Mouse (Mus musculus): ENCODE results near the gene Ankrd33. TPM values are rescaled to one million over a fixed set of nuclear protein-coding genes. Genes with fewer than 3 reads are reported as not detected.

The Ankrd33 gene
- polyA plus RNA-seq, 1 experiment from 2014 or later: not detected

GRCm38 (mm10) chr15:101132041-101132440 is 16.5 kb downstream of the Ankrd33 start:
- H3K27me3 ChIP-seq (ENCODE audit: insufficient read depth, low read length): peaks cover 10% of the 10 kb centered on the region; the same call in 1 of the 2 replicates
- H3K36me3 ChIP-seq (ENCODE audit: insufficient read depth): peaks cover 7% of the 10 kb centered on the region; the same call in 1 of the 2 replicates
- TF ChIP-seq CTCF (IDR thresholded peaks at IDR 0.05; ENCODE audit: low read depth): no peak
- peak overlapping the region; percentile 62 for H3K27ac ChIP-seq (ENCODE audit: low read depth)
- DNase-seq (peak; percentile 51), ATAC-seq (ENCODE audit: insufficient read depth) (no peak)
- H3K9me3 ChIP-seq (ENCODE audit: low read depth, low read length): no peaks in the 10 kb centered on the region
- peak overlapping the region; percentile 43 for H3K4me2 ChIP-seq
- 56% methylated on average over 6 of the region's 6 CpGs for WGBS
- H3K4me1 ChIP-seq (ENCODE audit: insufficient read depth): peaks cover 32% of the 10 kb centered on the region; the same call in 1 of the 2 replicates
- no peak overlapping the region for H3K4me3 ChIP-seq (ENCODE audit: low read depth, low read length)
- H3K9ac ChIP-seq: no peak overlapping the region

GRCm38 (mm10) chr15:101132761-101133160 is 17.2 kb downstream of the Ankrd33 start:
- ATAC-seq (ENCODE audit: insufficient read depth): no peak
- Histone ChIP-seq H3K9me3 (ENCODE audit: low read depth, low read length) (no peaks in the 10 kb centered on the region), H3K4me1 (ENCODE audit: insufficient read depth) (peaks cover 32% of the 10 kb centered on the region; the same call in 1 of the 2 replicates), H3K4me3 (ENCODE audit: low read depth, low read length) (no peak overlapping the region), H3K9ac (no peak overlapping the region), H3K27me3 (ENCODE audit: insufficient read depth, low read length) (peaks cover 10% of the 10 kb centered on the region; the same call in 1 of the 2 replicates), H3K4me2 (no peak overlapping the region; the same call in 1 of the 2 replicates), H3K36me3 (ENCODE audit: insufficient read depth) (peaks cover 8% of the 10 kb centered on the region; the same call in 1 of the 2 replicates), H3K27ac (ENCODE audit: low read depth) (peak overlapping the region; percentile 62; the same call in 1 of the 2 replicates)
- no peak for DNase-seq
- TF ChIP-seq CTCF (IDR thresholded peaks at IDR 0.05; ENCODE audit: low read depth): no peak
- WGBS: 68% methylated on average over 6 of the region's 6 CpGs

GRCm38 (mm10) chr15:101133993-101134704 is 18.6 kb downstream of the Ankrd33 start:
- WGBS: 14% methylated on average over 15 of the region's 15 CpGs
- no peak for TF ChIP-seq CTCF (IDR thresholded peaks at IDR 0.05; ENCODE audit: low read depth)
- H3K9me3 ChIP-seq (ENCODE audit: low read depth, low read length): no peaks in the 10 kb centered on the region
- peak overlapping the region; percentile 33 for H3K4me3 ChIP-seq (ENCODE audit: low read depth, low read length)
- peak overlapping the region; percentile 41; the same call in 1 of the 2 replicates for H3K9ac ChIP-seq
- peak overlapping the region; percentile 52 for H3K4me2 ChIP-seq
- peaks cover 13% of the 10 kb centered on the region; the same call in 1 of the 2 replicates for H3K36me3 ChIP-seq (ENCODE audit: insufficient read depth)
- H3K27ac ChIP-seq (ENCODE audit: low read depth): peak overlapping the region; percentile 89
- ATAC-seq (ENCODE audit: insufficient read depth) (peak; percentile 80), DNase-seq (peak; percentile 84)
- H3K4me1 ChIP-seq (ENCODE audit: insufficient read depth): peaks cover 33% of the 10 kb centered on the region
- H3K27me3 ChIP-seq (ENCODE audit: insufficient read depth, low read length): peaks cover 7% of the 10 kb centered on the region; the same call in 1 of the 2 replicates

- H3K36me3 ChIP-seq (ENCODE audit: insufficient read depth): peaks cover 13% of the 10 kb centered on the region; the same call in 1 of the 2 replicates
- no peak for TF ChIP-seq CTCF (IDR thresholded peaks at IDR 0.05; ENCODE audit: low read depth)
- H3K9me3 ChIP-seq (ENCODE audit: low read depth, low read length): no peaks in the 10 kb centered on the region
- no peak for DNase-seq
- ATAC-seq (ENCODE audit: insufficient read depth): no peak
- no peaks in the 10 kb centered on the region for H3K27me3 ChIP-seq (ENCODE audit: insufficient read depth, low read length)
- H3K4me2 ChIP-seq: peak overlapping the region; percentile 52
- H3K4me1 ChIP-seq (ENCODE audit: insufficient read depth): peaks cover 41% of the 10 kb centered on the region
- peak overlapping the region; percentile 41 for H3K9ac ChIP-seq
- H3K27ac ChIP-seq (ENCODE audit: low read depth): peak overlapping the region; percentile 89; the same call in 1 of the 2 replicates
- H3K4me3 ChIP-seq (ENCODE audit: low read depth, low read length): peak overlapping the region; percentile 33
- 37% methylated on average over 8 of the region's 8 CpGs for WGBS
These were observed 19.9 kb downstream of the Ankrd33 start for GRCm38 (mm10) chr15:101135405-101135804.

- DNase-seq (no peak), ATAC-seq (ENCODE audit: insufficient read depth) (no peak)
- WGBS: 80% methylated on average over 11 of the region's 11 CpGs
- Histone ChIP-seq H3K27ac (ENCODE audit: low read depth) (no peak overlapping the region), H3K9me3 (ENCODE audit: low read depth, low read length) (no peaks in the 10 kb centered on the region), H3K4me2 (0 out of 2 replicates have a peak overlapping the region, but pooled peaks have one; percentile 2), H3K27me3 (ENCODE audit: insufficient read depth, low read length) (no peaks in the 10 kb centered on the region), H3K4me3 (ENCODE audit: low read depth, low read length) (no peak overlapping the region), H3K4me1 (ENCODE audit: insufficient read depth) (peaks cover 34% of the 10 kb centered on the region), H3K9ac (no peak overlapping the region), H3K36me3 (ENCODE audit: insufficient read depth) (peaks cover 13% of the 10 kb centered on the region; the same call in 1 of the 2 replicates)
- TF ChIP-seq CTCF (IDR thresholded peaks at IDR 0.05; ENCODE audit: low read depth): no peak
These were observed 21.9 kb downstream of the Ankrd33 start for GRCm38 (mm10) chr15:101137455-101137854.

- Histone ChIP-seq H3K4me3 (ENCODE audit: low read depth, low read length) (no peak overlapping the region), H3K4me1 (ENCODE audit: insufficient read depth) (peaks cover 32% of the 10 kb centered on the region), H3K27me3 (ENCODE audit: insufficient read depth, low read length) (no peaks in the 10 kb centered on the region), H3K9me3 (ENCODE audit: low read depth, low read length) (no peaks in the 10 kb centered on the region), H3K27ac (ENCODE audit: low read depth) (no peak overlapping the region), H3K36me3 (ENCODE audit: insufficient read depth) (peaks cover 17% of the 10 kb centered on the region; the same call in 1 of the 2 replicates), H3K9ac (no peak overlapping the region), H3K4me2 (no peak overlapping the region)
- TF ChIP-seq CTCF (IDR thresholded peaks at IDR 0.05; ENCODE audit: low read depth): no peak
- DNase-seq: no peak
- 68% methylated on average over 3 of the region's 3 CpGs for WGBS
- no peak for ATAC-seq (ENCODE audit: insufficient read depth)
These were observed 23.1 kb downstream of the Ankrd33 start for GRCm38 (mm10) chr15:101138675-101139074.

- DNase-seq: no peak
These were observed 24.3 kb downstream of the Ankrd33 start for GRCm38 (mm10) chr15:101139885-101140284.

More at GRCm38 (mm10) chr15:101139885-101140284, 24.3 kb downstream of the Ankrd33 start:
- no peak for ATAC-seq (ENCODE audit: insufficient read depth)
- H3K4me2 ChIP-seq: peak overlapping the region; percentile 2; the same call in 1 of the 2 replicates
- no peaks in the 10 kb centered on the region for H3K9me3 ChIP-seq (ENCODE audit: low read depth, low read length)
- peaks cover 17% of the 10 kb centered on the region; the same call in 1 of the 2 replicates for H3K36me3 ChIP-seq (ENCODE audit: insufficient read depth)
- H3K27me3 ChIP-seq (ENCODE audit: insufficient read depth, low read length): no peaks in the 10 kb centered on the region
- no peak for TF ChIP-seq CTCF (IDR thresholded peaks at IDR 0.05; ENCODE audit: low read depth)
- no peak overlapping the region for H3K4me3 ChIP-seq (ENCODE audit: low read depth, low read length)
- peaks cover 29% of the 10 kb centered on the region for H3K4me1 ChIP-seq (ENCODE audit: insufficient read depth)
- 23% methylated on average over 12 of the region's 12 CpGs for WGBS
- H3K27ac ChIP-seq (ENCODE audit: low read depth): peak overlapping the region; percentile 30; the same call in 1 of the 2 replicates
- no peak overlapping the region for H3K9ac ChIP-seq

Data from lung, embryonic 14.5 days (tissue).